Mouse (Mus musculus): ENCODE data around the gene Zfp683. TPM values are rescaled to one million over a fixed set of nuclear protein-coding genes. Genes with fewer than 3 reads are reported as not detected.
A peak's percentile ranks its signal among the peaks of the same experiment; 100 is the strongest.

The Zfp683 gene
- total and polyA plus RNA-seq, 2 experiments from 2014 or later: not detected

DNA sequence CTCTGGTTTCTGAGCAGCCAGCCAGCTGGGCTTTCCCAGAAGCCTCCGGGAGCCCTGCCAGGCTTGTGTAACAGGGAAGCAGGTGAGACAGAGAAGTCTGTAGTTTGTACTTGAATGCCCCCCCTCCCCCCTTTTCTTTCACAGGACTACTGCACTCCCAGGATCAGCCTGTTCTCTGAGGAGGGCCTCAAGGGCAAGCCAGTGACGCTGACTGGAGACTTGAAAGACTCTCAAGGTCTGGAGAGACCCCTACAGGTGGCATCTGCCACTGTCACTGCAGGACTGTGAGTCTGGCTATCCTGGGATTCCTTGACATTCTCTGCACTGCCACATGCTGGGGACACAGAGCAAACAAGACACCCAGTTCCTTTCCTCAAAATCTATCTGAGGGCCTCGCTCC lies 25.1 kb downstream of the Zfp683 start:
- H3K9me3 ChIP-seq (replicated peaks; ENCODE audit: control insufficient read depth, low read length): no peaks in the 10 kb centered on the region
- 17% methylated on average over 3 of the region's 3 CpGs for WGBS
- H3K27ac ChIP-seq (ENCODE audit: low read depth): no peak overlapping the region
- no peak overlapping the region for H3K9ac ChIP-seq (replicated peaks; ENCODE audit: low read depth, low read length)
- ATAC-seq (ENCODE audit: insufficient read depth, low read depth): peak; percentile 61
- no peak overlapping the region for H3K4me2 ChIP-seq (ENCODE audit: low read depth, low read length)
- DNase-seq (ENCODE audit: low spot score): peak; percentile 46
- TF ChIP-seq EP300 (IDR thresholded peaks at IDR 0.05; ENCODE audit: low read depth) (no peak), CTCF (IDR thresholded peaks at IDR 0.05; ENCODE audit: low read depth) (peak; percentile 67)
- no peak overlapping the region for H3K4me3 ChIP-seq (ENCODE audit: low read depth, low read length)
- peaks cover 30% of the 10 kb centered on the region for H3K27me3 ChIP-seq (ENCODE audit: control insufficient read depth, insufficient read depth, low read length)
- peaks cover 6% of the 10 kb centered on the region; the same call in 1 of the 2 replicates for H3K4me1 ChIP-seq (ENCODE audit: control insufficient read depth, insufficient read depth)
- H3K36me3 ChIP-seq (replicated peaks; ENCODE audit: control insufficient read depth, insufficient read depth, low read length): no peaks in the 10 kb centered on the region

DNA sequence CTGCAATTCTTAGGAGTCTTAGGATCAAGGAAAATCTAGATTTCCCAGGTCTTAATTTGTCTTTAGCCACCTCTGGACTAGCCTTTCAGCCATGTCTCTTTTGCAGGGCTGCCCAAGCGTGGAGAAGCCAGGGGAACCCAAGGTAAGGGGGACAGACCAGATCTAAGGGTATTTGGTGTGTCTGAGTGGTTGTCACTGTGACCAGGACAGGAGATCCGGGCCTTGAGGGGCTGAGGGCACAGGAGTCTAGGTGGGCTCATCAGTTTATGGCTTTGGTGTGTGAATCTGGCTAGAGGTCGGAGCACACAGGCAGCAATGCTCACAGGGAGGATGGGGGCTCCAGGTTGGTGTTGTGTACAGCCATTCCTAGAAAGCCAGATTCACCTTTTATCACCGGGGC lies 27.0 kb downstream of the Zfp683 start:
- no peak for ATAC-seq (ENCODE audit: insufficient read depth, low read depth)
- H3K4me3 ChIP-seq (ENCODE audit: low read depth, low read length): no peak overlapping the region
- no peak overlapping the region for H3K9ac ChIP-seq (replicated peaks; ENCODE audit: low read depth, low read length)
- no peak for DNase-seq (ENCODE audit: low spot score)
- no peaks in the 10 kb centered on the region for H3K36me3 ChIP-seq (replicated peaks; ENCODE audit: control insufficient read depth, insufficient read depth, low read length)
- peaks cover 30% of the 10 kb centered on the region for H3K27me3 ChIP-seq (ENCODE audit: control insufficient read depth, insufficient read depth, low read length)
- 83% methylated on average over 4 of the region's 4 CpGs for WGBS
- H3K4me2 ChIP-seq (ENCODE audit: low read depth, low read length): no peak overlapping the region
- H3K27ac ChIP-seq (ENCODE audit: low read depth): no peak overlapping the region
- no peaks in the 10 kb centered on the region for H3K9me3 ChIP-seq (replicated peaks; ENCODE audit: control insufficient read depth, low read length)
- TF ChIP-seq CTCF (IDR thresholded peaks at IDR 0.05; ENCODE audit: low read depth): no peak
- TF ChIP-seq EP300 (IDR thresholded peaks at IDR 0.05; ENCODE audit: low read depth): no peak
- H3K4me1 ChIP-seq (ENCODE audit: control insufficient read depth, insufficient read depth): peaks cover 6% of the 10 kb centered on the region; the same call in 1 of the 2 replicates

- H3K4me1 ChIP-seq (ENCODE audit: control insufficient read depth, insufficient read depth): peaks cover 6% of the 10 kb centered on the region; the same call in 1 of the 2 replicates
- no peak overlapping the region for H3K27ac ChIP-seq (ENCODE audit: low read depth)
- peak overlapping the region; percentile 33 for H3K4me3 ChIP-seq (ENCODE audit: low read depth, low read length)
- DNase-seq (ENCODE audit: low spot score) (no peak), ATAC-seq (ENCODE audit: insufficient read depth, low read depth) (peak; percentile 56)
- peaks cover 30% of the 10 kb centered on the region for H3K27me3 ChIP-seq (ENCODE audit: control insufficient read depth, insufficient read depth, low read length)
- no peak overlapping the region for H3K9ac ChIP-seq (replicated peaks; ENCODE audit: low read depth, low read length)
- no peak for TF ChIP-seq CTCF (IDR thresholded peaks at IDR 0.05; ENCODE audit: low read depth)
- no peak for TF ChIP-seq EP300 (IDR thresholded peaks at IDR 0.05; ENCODE audit: low read depth)
- under 1% methylated on average over 41 of the region's 41 CpGs for WGBS
- H3K4me2 ChIP-seq (ENCODE audit: low read depth, low read length): peak overlapping the region; percentile 63
- no peaks in the 10 kb centered on the region for H3K9me3 ChIP-seq (replicated peaks; ENCODE audit: control insufficient read depth, low read length)
- H3K36me3 ChIP-seq (replicated peaks; ENCODE audit: control insufficient read depth, insufficient read depth, low read length): no peaks in the 10 kb centered on the region
Observed at GRCm38 (mm10) chr4:134081730-134082386, 28.2 kb downstream of the Zfp683 start.

- no peak for DNase-seq (ENCODE audit: low spot score)
- Histone ChIP-seq H3K27me3 (ENCODE audit: control insufficient read depth, insufficient read depth, low read length) (peaks cover 30% of the 10 kb centered on the region), H3K4me2 (ENCODE audit: low read depth, low read length) (peak overlapping the region; percentile 63), H3K9me3 (replicated peaks; ENCODE audit: control insufficient read depth, low read length) (no peaks in the 10 kb centered on the region), H3K4me1 (ENCODE audit: control insufficient read depth, insufficient read depth) (peaks cover 6% of the 10 kb centered on the region; the same call in 1 of the 2 replicates), H3K9ac (replicated peaks; ENCODE audit: low read depth, low read length) (no peak overlapping the region), H3K27ac (ENCODE audit: low read depth) (no peak overlapping the region), H3K36me3 (replicated peaks; ENCODE audit: control insufficient read depth, insufficient read depth, low read length) (no peaks in the 10 kb centered on the region), H3K4me3 (ENCODE audit: low read depth, low read length) (no peak overlapping the region)
- TF ChIP-seq EP300 (IDR thresholded peaks at IDR 0.05; ENCODE audit: low read depth) (no peak), CTCF (IDR thresholded peaks at IDR 0.05; ENCODE audit: low read depth) (no peak)
- WGBS: 18% methylated on average over 7 of the region's 7 CpGs
- ATAC-seq (ENCODE audit: insufficient read depth, low read depth): no peak
Observed at GRCm38 (mm10) chr4:134082460-134082859, 28.8 kb downstream of the Zfp683 start.

DNA sequence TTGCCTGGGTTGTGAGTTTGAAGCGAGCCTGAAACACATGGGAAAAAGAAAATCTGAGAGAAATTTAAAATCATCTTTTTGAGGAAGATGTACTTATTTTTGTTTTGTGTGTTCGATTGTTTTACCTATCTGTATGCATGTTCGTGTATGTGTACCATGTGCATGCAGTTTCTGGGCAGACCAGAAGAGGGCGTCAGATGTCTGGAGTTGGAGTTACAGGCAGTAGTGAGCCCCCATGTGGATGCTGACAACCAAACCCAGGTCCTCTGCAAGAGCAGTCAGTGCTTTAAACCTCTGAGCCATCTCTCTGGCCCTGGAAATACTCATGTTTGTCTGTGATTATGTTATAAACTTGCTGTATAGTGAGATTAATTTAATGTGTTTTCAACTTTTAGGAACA lies 31.4 kb downstream of the Zfp683 start:
- WGBS: 86% methylated on average over 4 of the region's 4 CpGs
- no peak for ATAC-seq (ENCODE audit: insufficient read depth, low read depth)

DNA sequence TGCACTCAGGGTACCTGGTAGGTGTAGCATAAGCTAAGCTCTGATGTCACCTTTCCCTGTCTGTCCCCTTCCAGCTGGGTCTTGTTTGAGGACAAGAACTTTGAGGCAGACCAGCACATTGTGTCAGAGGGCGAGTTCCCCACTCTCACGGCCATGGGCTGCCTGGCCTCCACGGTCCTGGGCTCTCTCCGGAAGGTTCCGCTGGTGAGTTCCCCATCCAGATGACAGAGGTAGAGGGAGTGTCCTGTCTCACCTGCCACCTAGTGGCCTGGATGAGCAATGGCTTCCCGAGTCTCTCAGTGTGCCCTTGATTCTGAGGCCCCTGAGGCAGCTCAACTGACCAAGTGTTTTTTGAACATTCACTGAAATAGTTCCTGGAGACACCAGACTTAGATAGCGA lies 33.8 kb downstream of the Zfp683 start:
- peaks cover 7% of the 10 kb centered on the region for H3K27me3 ChIP-seq (ENCODE audit: control insufficient read depth, insufficient read depth, low read length)
- DNase-seq (ENCODE audit: low spot score): peak; percentile 68
- no peak overlapping the region for H3K27ac ChIP-seq (ENCODE audit: low read depth)
- no peak overlapping the region for H3K9ac ChIP-seq (replicated peaks; ENCODE audit: low read depth, low read length)
- H3K9me3 ChIP-seq (replicated peaks; ENCODE audit: control insufficient read depth, low read length): no peaks in the 10 kb centered on the region
- H3K4me3 ChIP-seq (ENCODE audit: low read depth, low read length): no peak overlapping the region
- no peaks in the 10 kb centered on the region for H3K36me3 ChIP-seq (replicated peaks; ENCODE audit: control insufficient read depth, insufficient read depth, low read length)
- 29% methylated on average over 7 of the region's 7 CpGs for WGBS
- H3K4me2 ChIP-seq (ENCODE audit: low read depth, low read length): no peak overlapping the region
- TF ChIP-seq CTCF (IDR thresholded peaks at IDR 0.05; ENCODE audit: low read depth) (peak; percentile 82), EP300 (IDR thresholded peaks at IDR 0.05; ENCODE audit: low read depth) (no peak)
- no peaks in the 10 kb centered on the region for H3K4me1 ChIP-seq (ENCODE audit: control insufficient read depth, insufficient read depth)
- ATAC-seq (ENCODE audit: insufficient read depth, low read depth): peak; percentile 76

More for the DNA sequence above, 31.4 kb downstream of the Zfp683 start:
- Histone ChIP-seq H3K9me3 (replicated peaks; ENCODE audit: control insufficient read depth, low read length) (no peaks in the 10 kb centered on the region), H3K27me3 (ENCODE audit: control insufficient read depth, insufficient read depth, low read length) (peaks cover 30% of the 10 kb centered on the region), H3K4me3 (ENCODE audit: low read depth, low read length) (no peak overlapping the region), H3K4me1 (ENCODE audit: control insufficient read depth, insufficient read depth) (peaks cover 6% of the 10 kb centered on the region; the same call in 1 of the 2 replicates), H3K27ac (ENCODE audit: low read depth) (no peak overlapping the region), H3K9ac (replicated peaks; ENCODE audit: low read depth, low read length) (no peak overlapping the region), H3K36me3 (replicated peaks; ENCODE audit: control insufficient read depth, insufficient read depth, low read length) (no peaks in the 10 kb centered on the region), H3K4me2 (ENCODE audit: low read depth, low read length) (no peak overlapping the region)
- TF ChIP-seq EP300 (IDR thresholded peaks at IDR 0.05; ENCODE audit: low read depth) (no peak), CTCF (IDR thresholded peaks at IDR 0.05; ENCODE audit: low read depth) (no peak)
- DNase-seq (ENCODE audit: low spot score): no peak

Data from heart, postnatal 0 days (tissue).